Mouse (Mus musculus): Measurements from ENCODE around the gene Spon1.

- TF ChIP-seq POLR2A (IDR thresholded peaks at IDR 0.05; ENCODE audit: borderline replicate concordance, control insufficient read depth, low read depth, low read length) (no peak), CTCF (IDR thresholded peaks at IDR 0.05; ENCODE audit: control insufficient read depth, insufficient read depth, low read length) (no peak)
Measured at GRCm38 (mm10) chr7:113791991-113792390, 26.2 kb downstream of the Spon1 start.
